Mouse (Mus musculus): ENCODE measurements around the gene Rhbdf2.

DNA sequence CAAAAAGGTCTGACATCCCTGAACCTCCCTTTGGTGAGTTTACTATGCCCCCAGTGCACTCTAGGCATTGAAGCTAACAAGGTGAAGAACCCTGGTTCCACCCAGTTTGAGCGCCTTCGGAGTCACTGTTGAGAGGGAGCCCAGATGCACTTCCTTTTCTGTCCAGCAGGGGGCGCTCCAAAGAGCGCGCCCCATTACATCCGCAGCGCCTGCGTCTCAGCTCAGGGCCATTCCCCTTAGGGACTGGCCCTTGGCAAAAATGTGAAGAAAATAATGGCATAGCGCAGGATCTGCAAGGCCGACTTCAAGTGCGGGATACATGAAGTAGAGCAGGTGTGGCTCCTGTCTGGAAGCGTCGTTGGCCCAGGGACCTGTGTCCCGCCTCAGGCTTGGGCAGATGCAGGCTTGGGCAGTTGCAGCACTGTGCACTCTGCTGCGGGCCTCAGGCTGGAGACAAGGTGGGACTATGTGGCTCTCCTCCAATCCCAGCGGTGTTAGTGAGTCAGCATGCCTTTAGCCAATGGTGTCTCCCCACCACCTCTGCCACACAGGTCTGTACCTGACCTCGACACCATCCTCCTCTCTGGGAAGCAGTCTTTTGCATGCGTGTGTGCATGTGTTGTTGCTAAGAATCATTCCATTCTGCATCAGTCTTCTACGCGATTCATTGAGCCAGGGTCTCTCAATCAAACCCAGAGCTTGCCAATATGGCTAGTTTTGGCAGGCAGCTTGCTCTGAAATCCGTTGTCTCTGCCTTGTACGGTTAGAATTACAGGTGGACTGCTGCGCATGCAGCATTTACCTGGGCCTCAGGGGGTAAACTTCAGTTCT lies 39.8 kb downstream of the Rhbdf2 start:
- TF ChIP-seq FLI1 (IDR thresholded peaks at IDR 0.05; ENCODE audit: low read length), result no peak
- TF ChIP-seq GATA1 (IDR thresholded peaks at IDR 0.05; ENCODE audit: borderline replicate concordance, low read length), result no peak

Measured in megakaryocyte, embryonic 14.5 days (primary cell).